Mouse (Mus musculus) thymus, adult 2 months (tissue): Measurements from ENCODE around the gene Hoxa5. TPM values are rescaled to one million over a fixed set of nuclear protein-coding genes. Genes with fewer than 3 reads are reported as not detected.

Experiments used
- DNase-seq: peaks from one replicate; pipeline ENCODE4 v3.0.0; 2021
- H3K27ac ChIP-seq: fragments of 200-500 bp; 2 replicates; pipeline ENCODE4 v1.5.1; 2012; ENCODE audit warnings: low read length, control low read depth; ENCODE audit not compliant: control insufficient read depth, insufficient read depth
- H3K27me3 ChIP-seq: fragments of 200-500 bp; 2 replicates; pipeline ENCODE4 v1.6.1; 2012; ENCODE audit warnings: mild to moderate bottlenecking, low read length, moderate library complexity, mixed read lengths; ENCODE audit not compliant: control insufficient read depth, insufficient read depth
- H3K36me3 ChIP-seq: fragments of 200-500 bp; 2 replicates; pipeline ENCODE4 v1.6.1; 2012; ENCODE audit warnings: mild to moderate bottlenecking, low read length, moderate library complexity; ENCODE audit not compliant: control insufficient read depth, insufficient read depth
- H3K4me1 ChIP-seq: fragments of 200-500 bp; replicated peaks from 2 replicates; pipeline ENCODE4 v1.6.1; 2012; ENCODE audit warnings: low read length; ENCODE audit not compliant: control insufficient read depth, insufficient read depth
- H3K4me3 ChIP-seq: fragments of 200-500 bp; 2 replicates; pipeline ENCODE4 v1.5.1; 2012; ENCODE audit warnings: mild to moderate bottlenecking, low read length, control low read depth, moderate library complexity; ENCODE audit not compliant: control insufficient read depth, insufficient read depth
- CTCF ChIP-seq: fragments of 200-500 bp; IDR thresholded peaks from 2 replicates; pipeline ENCODE4 v1.5.1; 2012; ENCODE audit warnings: mild to moderate bottlenecking, control low read depth, low read length, moderate library complexity, borderline replicate concordance; ENCODE audit not compliant: control insufficient read depth, poor library complexity, insufficient read depth; ENCODE audit errors: extremely low read depth
- POLR2A ChIP-seq: fragments of 200-500 bp; IDR thresholded peaks from 2 replicates; pipeline ENCODE4 v1.6.1; 2012; ENCODE audit warnings: mild to moderate bottlenecking, low read length, control low read depth, moderate library complexity; ENCODE audit not compliant: control insufficient read depth, poor library complexity, insufficient read depth; ENCODE audit errors: extremely low read depth
- WGBS: fragments of 180-500 bp; shearing (Covaris S2); methylation state at CpG from one replicate; pipeline ENCODE4 v1.1.7; 2018; 5-methylcytosine and 5-hydroxymethylcytosine counted together
- polyA plus RNA-seq: library from polyadenylated mRNA; depleted of rRNA; stranded (reverse); fragments of >200 nt; gene quantifications from 2 replicates; pipeline ENCODE4 v1.2.3, GENCODE M21; 2012

Gene Hoxa5
- polyA plus RNA-seq, 1 experiment: 1.1 TPM

- Histone ChIP-seq H3K27me3 (peaks cover 27% of the 10 kb centered on the region), H3K27ac (no peak overlapping the region), H3K4me1 (peaks cover 12% of the 10 kb centered on the region), H3K4me3 (peak overlapping the region; percentile 58), H3K36me3 (no peaks in the 10 kb centered on the region)
- no peak for TF ChIP-seq POLR2A
- TF ChIP-seq CTCF: no peak
- WGBS: 27% methylated on average over 23 of the region's 23 CpGs
- DNase-seq: no peak
Observed at GRCm38 (mm10) chr6:52217895-52218642, 13.7 kb upstream of the Hoxa5 start.

GRCm38 (mm10) chr6:52217459-52217768 lies 13.0 kb upstream of the Hoxa5 start:
- Histone ChIP-seq H3K4me3 (peak overlapping the region; percentile 58), H3K4me1 (peaks cover 18% of the 10 kb centered on the region), H3K27ac (no peak overlapping the region), H3K27me3 (peaks cover 27% of the 10 kb centered on the region), H3K36me3 (no peaks in the 10 kb centered on the region)
- under 1% methylated on average over 25 of the region's 25 CpGs for WGBS
- DNase-seq: peak; percentile 67
- TF ChIP-seq CTCF (no peak), POLR2A (no peak)

DNA sequence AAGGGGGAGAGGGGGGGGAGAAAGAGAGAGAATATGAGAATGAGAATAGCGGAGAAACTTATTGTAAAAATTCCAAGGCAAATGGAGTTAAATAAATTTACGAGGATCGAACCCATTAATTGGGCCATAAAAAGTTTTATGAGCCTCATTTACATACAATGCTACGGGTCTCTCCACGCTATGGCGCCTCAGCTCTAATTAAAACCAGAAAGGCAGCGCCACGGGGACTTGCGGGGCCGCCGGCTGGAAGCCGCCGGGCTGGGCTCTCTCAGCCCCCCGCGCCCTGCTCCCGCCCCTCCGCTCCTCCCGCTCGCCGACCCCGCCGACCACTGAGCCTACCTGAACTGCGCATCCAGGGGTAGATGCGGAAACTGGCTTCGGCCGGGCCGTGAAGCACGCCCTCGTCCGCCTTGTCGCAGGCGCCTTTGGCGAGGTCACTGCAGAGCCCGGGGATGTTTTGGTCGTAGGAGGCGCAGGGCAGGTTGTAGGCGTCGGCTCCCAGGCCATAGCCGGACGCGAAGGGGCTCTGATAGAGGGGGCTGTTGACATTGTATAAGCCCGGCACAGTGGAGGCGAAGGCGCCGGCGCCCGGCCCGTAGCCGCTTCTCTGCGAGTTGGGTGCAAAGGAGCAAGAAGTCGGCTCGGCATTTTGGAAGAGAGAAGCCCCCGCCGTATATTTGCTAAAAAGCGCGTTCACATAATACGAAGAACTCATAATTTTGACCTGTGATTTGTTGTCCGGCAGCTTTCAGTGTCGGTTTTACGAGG lies 12.5 kb upstream of the Hoxa5 start:
- Histone ChIP-seq H3K27ac (no peak overlapping the region), H3K36me3 (no peaks in the 10 kb centered on the region), H3K27me3 (peaks cover 29% of the 10 kb centered on the region), H3K4me3 (peak overlapping the region; percentile 58), H3K4me1 (peaks cover 23% of the 10 kb centered on the region)
- DNase-seq: no peak
- under 1% methylated on average over 58 of the region's 60 CpGs for WGBS
- TF ChIP-seq POLR2A (no peak), CTCF (no peak)

DNA sequence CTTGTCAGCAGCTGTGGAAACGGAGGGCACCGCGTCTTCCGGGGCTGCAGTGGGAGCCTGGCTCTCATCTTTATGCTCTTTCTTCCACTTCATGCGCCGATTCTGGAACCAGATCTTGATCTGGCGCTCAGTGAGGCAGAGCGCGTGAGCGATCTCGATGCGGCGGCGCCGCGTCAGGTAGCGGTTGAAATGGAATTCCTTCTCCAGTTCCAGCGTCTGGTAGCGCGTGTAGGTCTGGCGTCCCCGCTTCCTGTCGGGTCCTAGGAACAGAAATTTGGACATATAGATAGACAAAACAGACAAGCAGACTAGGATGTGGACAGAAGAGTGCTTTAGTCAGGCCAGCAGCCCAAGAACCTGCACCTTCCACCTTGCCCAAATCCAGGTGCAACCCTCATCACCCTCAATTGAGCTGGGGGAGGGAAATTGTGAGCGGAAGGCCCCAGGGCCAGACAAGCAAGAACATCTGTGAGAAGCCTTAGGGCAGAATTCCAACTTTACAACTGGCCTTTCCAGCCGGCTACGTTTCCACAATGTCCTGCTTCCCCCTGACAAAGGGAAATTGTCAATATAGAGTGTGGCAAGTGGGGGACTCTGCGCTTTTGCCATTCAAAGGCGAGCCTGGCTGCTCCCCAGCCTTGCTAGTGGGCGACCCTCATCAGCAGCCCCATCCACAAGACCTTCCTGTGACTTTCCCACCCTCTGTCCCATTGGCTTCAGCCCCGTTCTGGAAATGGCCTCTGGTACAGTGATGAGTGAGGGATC lies 11.6 kb upstream of the Hoxa5 start:
- DNase-seq: no peak
- H3K4me3 ChIP-seq: no peak overlapping the region
- H3K27ac ChIP-seq: no peak overlapping the region
- WGBS: 30% methylated on average over 30 of the region's 30 CpGs
- peaks cover 30% of the 10 kb centered on the region for H3K27me3 ChIP-seq
- no peaks in the 10 kb centered on the region for H3K36me3 ChIP-seq
- H3K4me1 ChIP-seq: peaks cover 24% of the 10 kb centered on the region
- TF ChIP-seq POLR2A: no peak
- TF ChIP-seq CTCF: no peak

DNA sequence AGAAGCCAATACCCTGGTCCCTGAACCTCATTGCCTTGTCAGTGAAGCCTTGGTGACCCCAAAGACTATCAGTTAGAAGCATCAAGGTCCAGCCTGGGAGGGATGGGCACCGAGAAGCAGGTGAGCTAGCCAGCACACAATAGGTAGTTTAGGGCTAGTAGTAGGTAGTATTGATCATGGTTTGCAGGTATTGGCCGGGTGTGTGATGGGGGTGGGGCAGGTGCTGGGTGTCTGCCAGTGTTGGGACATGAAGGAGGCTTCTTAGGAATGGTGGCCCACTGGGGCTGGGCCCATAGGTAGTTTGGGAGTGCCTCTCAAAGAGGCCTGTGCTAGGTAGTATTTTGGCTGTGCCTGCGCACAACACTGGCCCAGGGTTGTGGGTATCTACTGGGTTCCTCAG lies 10.7 kb upstream of the Hoxa5 start:
- Histone ChIP-seq H3K27ac (no peak overlapping the region), H3K36me3 (no peaks in the 10 kb centered on the region), H3K4me3 (no peak overlapping the region), H3K4me1 (peaks cover 24% of the 10 kb centered on the region), H3K27me3 (peaks cover 28% of the 10 kb centered on the region)
- no peak for DNase-seq
- WGBS: 83% methylated on average over 3 of the region's 3 CpGs
- TF ChIP-seq POLR2A (no peak), CTCF (no peak)

- H3K27ac ChIP-seq: no peak overlapping the region
- no peaks in the 10 kb centered on the region for H3K36me3 ChIP-seq
- H3K4me1 ChIP-seq: peaks cover 24% of the 10 kb centered on the region
- WGBS: 73% methylated on average over 5 of the region's 5 CpGs
- no peak for DNase-seq
- no peak overlapping the region for H3K4me3 ChIP-seq
- peaks cover 26% of the 10 kb centered on the region for H3K27me3 ChIP-seq
- no peak for TF ChIP-seq POLR2A
- no peak for TF ChIP-seq CTCF
Observed at GRCm38 (mm10) chr6:52214271-52214670, 9.9 kb upstream of the Hoxa5 start.
